Mouse (Mus musculus) liver, embryonic 13.5 days (tissue): ENCODE results near the gene Rock2. TPM values are rescaled to one million over a fixed set of nuclear protein-coding genes. Genes with fewer than 3 reads are reported as not detected.
A peak's percentile ranks its signal among the peaks of the same experiment; 100 is the strongest.
"Not testable (repeated sequence)": the region's sequence is repeated elsewhere in the genome, so short reads cannot be mapped to it uniquely, and the experiment has no call there.

Experiments used
- ATAC-seq: fragments of 200-750 bp; cut with Nextera tagmentation; 2 replicates; pipeline ENCODE4 v1.8.0; 2017; ENCODE audit warnings: low read depth, mild to moderate bottlenecking, moderate number of reproducible peaks, moderate library complexity
- DNase-seq: peaks from one replicate; pipeline ENCODE4 v3.0.0; 2022
- H3K27ac ChIP-seq: fragments of 300-500 bp; sonication (generic); 2 replicates; pipeline ENCODE4 v1.5.1; 2015; ENCODE audit warnings: moderate library complexity, mild to moderate bottlenecking, inconsistent platforms
- H3K27me3 ChIP-seq: fragments of 300-500 bp; sonication (generic); 2 replicates; pipeline ENCODE4 v1.6.1; 2015; ENCODE audit warnings: mild to moderate bottlenecking, inconsistent platforms
- H3K36me3 ChIP-seq: fragments of 300-500 bp; sonication (generic); 2 replicates; pipeline ENCODE4 v1.6.1; 2015; ENCODE audit warnings: mild to moderate bottlenecking, inconsistent platforms
- H3K4me1 ChIP-seq: fragments of 300-500 bp; sonication (generic); replicated peaks from 2 replicates; pipeline ENCODE4 v1.6.1; 2015; ENCODE audit warnings: inconsistent platforms
- H3K4me2 ChIP-seq: fragments of 300-500 bp; sonication (generic); 2 replicates; pipeline ENCODE4 v1.6.1; 2015; ENCODE audit warnings: inconsistent platforms, mild to moderate bottlenecking, moderate library complexity
- H3K4me3 ChIP-seq: fragments of 300-500 bp; sonication (generic); replicated peaks from 2 replicates; pipeline ENCODE4 v1.5.1; 2015; ENCODE audit warnings: mild to moderate bottlenecking, inconsistent platforms
- H3K9ac ChIP-seq: fragments of 300-500 bp; sonication (generic); 2 replicates; pipeline ENCODE4 v1.6.1; 2015; ENCODE audit warnings: mild to moderate bottlenecking, inconsistent platforms
- H3K9me3 ChIP-seq: fragments of 300-500 bp; sonication (generic); replicated peaks from 2 replicates; pipeline ENCODE4 v1.6.1; 2016; ENCODE audit warnings: inconsistent platforms
- WGBS: fragments of 180-500 bp; shearing (Covaris S2); methylation state at CpG from one replicate; pipeline ENCODE4 v1.1.7; 2015; ENCODE audit not compliant: insufficient replicate concordance; 5-methylcytosine and 5-hydroxymethylcytosine counted together
- polyA plus RNA-seq: library from polyadenylated mRNA; unstranded; fragments of >200 nt; fragmentation: Nextera tagmentation; extraction: Ambion mirVana; gene quantifications from 2 replicates; pipeline ENCODE4 v1.2.1, GENCODE M21; 2015

Rock2 gene
- polyA plus RNA-seq, 1 experiment from 2014 or later: 7.0 TPM

DNA sequence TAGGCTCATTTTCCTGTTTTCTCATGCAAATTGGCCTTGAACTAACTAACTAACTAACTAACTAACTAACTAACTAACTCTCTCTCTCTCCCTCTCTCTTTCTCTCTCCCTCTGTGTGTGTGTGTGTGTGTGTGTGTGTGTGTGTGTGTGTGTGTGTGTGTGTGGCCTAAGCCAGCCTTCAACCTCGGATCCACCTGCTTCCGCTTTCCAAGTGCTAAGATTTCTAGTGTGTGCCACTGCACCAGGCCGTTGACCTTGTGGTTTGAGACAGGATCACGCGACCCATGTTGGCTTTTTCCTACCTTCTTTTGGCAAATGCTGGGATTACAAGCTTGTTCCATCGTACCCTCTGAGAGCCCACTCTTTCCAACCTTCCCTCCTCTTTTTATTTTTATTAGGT lies 105.9 kb downstream of the Rock2 start:
- ATAC-seq (no peak), DNase-seq (no peak)
- WGBS: 50% methylated on average over 6 of the region's 6 CpGs
- Histone ChIP-seq H3K9ac (no peak overlapping the region), H3K36me3 (no peaks in the 10 kb centered on the region), H3K27me3 (peaks cover 32% of the 10 kb centered on the region), H3K4me1 (peaks cover 48% of the 10 kb centered on the region), H3K4me2 (peak overlapping the region; percentile 91), H3K4me3 (peak overlapping the region; percentile 74; the same call in 1 of the 2 replicates), H3K9me3 (no peaks in the 10 kb centered on the region), H3K27ac (peak overlapping the region; percentile 77)

GRCm38 (mm10) chr12:17001211-17001610 lies 106.5 kb downstream of the Rock2 start:
- Histone ChIP-seq H3K4me3 (no peak overlapping the region), H3K9me3 (no peaks in the 10 kb centered on the region), H3K27me3 (peaks cover 35% of the 10 kb centered on the region), H3K9ac (no peak overlapping the region), H3K4me2 (peak overlapping the region; percentile 91; the same call in 1 of the 2 replicates), H3K36me3 (no peaks in the 10 kb centered on the region), H3K4me1 (peaks cover 48% of the 10 kb centered on the region), H3K27ac (no peak overlapping the region)
- ATAC-seq (no peak), DNase-seq (no peak)
- 51% methylated on average over 4 of the region's 4 CpGs for WGBS

DNA sequence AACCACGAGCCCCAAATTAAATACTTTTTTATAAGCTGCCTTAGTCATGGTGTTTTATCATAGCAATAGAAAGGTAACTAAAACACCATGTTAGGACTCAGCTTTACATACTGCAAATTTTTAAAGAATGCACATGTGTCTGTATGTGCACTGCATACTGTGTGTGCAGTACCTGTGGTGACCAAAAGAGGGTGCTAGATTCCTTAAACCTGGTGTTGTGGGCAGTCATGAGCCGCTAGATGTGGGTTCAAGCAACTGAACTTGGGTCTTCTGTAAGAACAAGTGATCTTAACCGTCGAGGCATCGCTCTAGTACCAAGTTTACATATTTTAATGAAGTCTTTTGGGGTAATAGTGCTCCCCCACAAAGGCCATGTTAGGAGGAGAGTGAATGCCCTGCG lies 114.8 kb downstream of the Rock2 start:
- Histone ChIP-seq H3K9ac (no peak overlapping the region), H3K36me3 (no peaks in the 10 kb centered on the region), H3K27me3 (0 out of 2 replicates have a peak, but pooled peaks cover 6% of the 10 kb centered on the region), H3K27ac (no peak overlapping the region), H3K4me2 (no peak overlapping the region), H3K4me1 (peaks cover 7% of the 10 kb centered on the region), H3K9me3 (no peaks in the 10 kb centered on the region), H3K4me3 (no peak overlapping the region)
- DNase-seq (no peak), ATAC-seq (no peak)
- WGBS: 76% methylated on average over 6 of the region's 6 CpGs

DNA sequence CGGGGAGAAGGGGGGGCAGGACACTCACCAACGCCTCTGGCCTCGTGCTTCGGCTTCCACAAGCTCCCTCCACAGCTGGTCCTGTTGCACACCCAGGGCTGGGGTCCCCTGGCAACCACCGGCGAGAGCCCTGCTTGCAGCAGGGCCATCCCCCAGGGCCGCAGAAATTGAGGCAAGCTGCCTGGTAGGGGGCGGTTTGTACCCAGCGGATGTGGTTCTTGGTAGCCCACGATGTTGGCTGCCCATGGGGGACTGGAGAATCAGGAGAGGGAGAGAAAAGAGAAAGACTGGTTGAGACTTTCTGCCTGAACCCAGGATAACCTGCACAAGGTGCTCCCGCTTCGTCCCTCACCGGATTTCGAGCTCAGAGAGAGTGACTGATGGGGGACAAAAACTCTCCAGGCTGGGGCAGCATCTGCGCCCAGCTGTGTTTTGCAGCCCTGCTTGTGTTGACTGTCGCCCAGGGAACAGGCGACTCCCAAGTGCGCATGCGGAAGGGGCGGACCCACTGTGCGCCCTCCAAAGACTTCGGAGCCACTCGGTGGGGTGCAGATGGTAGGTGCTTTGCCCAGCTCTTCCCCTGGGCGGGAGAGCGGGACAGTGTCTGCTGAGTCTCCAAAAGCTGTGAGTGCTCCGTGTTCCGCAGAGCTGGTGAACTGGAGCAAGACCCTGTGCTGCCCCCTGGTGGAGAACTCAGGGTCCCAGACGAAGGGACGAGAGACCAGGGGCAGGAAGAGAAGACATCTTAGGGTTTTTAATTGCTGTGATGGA lies 116.6 kb downstream of the Rock2 start, which contains the start of gene 2410004P03Rik:
Gene 2410004P03Rik (minus strand): TSS at position 628 of the 771 bp plus-strand sequence.
- Histone ChIP-seq H3K4me3 (peak within 1 kb of the TSS; percentile 51), H3K36me3 (no peaks in the 10 kb centered on the region), H3K27ac (no peak within 1 kb of the TSS), H3K9me3 (no peaks in the 10 kb centered on the region), H3K27me3 (no peaks in the 10 kb centered on the region), H3K4me2 (peak within 1 kb of the TSS; percentile 64), H3K4me1 (peaks cover 7% of the 10 kb centered on the region), H3K9ac (peak within 1 kb of the TSS; percentile 34; the same call in 1 of the 2 replicates)
- peak; percentile 65 for DNase-seq
- ATAC-seq: peak; percentile 57
- WGBS: 7% methylated on average over 29 of the region's 29 CpGs

DNA sequence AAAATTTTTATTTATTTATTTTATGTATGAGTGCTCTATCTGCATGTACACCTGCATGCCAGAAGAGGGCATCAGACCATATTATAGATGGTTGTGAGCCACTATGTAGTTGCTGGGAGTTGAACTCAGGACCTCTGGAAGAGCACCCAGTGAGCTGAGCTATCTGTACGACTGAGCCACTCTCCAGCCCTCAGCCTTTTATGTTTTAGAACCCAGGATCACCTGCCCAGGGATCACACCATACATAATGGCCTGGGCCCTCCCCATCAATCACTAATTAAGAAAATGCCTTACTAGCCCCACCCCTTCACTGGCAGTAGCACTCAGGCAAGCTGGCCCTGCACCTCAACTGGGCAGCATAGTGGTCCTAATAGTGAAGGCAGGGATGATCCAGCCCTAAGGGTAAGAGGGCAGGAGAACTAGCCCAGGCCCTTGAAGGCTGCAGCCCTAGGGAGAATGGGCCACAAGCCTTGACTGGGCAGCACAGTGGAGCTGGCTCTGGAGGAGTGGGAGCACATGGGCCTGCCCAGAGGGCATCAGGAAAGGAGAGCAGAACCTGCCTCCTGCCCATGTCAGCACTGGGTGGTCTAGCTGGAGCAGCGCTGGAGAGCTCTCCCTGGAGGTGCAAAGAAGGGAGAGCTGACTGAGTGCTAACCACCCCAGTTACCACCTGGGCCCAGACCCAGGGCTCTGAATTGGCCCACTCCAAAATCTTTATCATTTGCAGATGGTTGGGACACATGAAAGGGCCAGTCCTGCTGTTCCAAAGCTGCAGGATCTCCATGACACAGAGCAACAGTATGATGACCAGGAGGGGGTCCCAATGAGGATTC lies 117.6 kb downstream of the Rock2 start:
- Histone ChIP-seq H3K9ac (no peak overlapping the region), H3K27ac (no peak overlapping the region), H3K9me3 (no peaks in the 10 kb centered on the region), H3K4me1 (peaks cover 7% of the 10 kb centered on the region), H3K4me2 (no peak overlapping the region), H3K36me3 (no peaks in the 10 kb centered on the region), H3K27me3 (no peaks in the 10 kb centered on the region), H3K4me3 (no peak overlapping the region)
- WGBS: 45% methylated on average over 2 of the region's 2 CpGs
- no peak for DNase-seq
- ATAC-seq: 0 out of 2 replicates have a peak, but pooled peaks have one; percentile 3

DNA sequence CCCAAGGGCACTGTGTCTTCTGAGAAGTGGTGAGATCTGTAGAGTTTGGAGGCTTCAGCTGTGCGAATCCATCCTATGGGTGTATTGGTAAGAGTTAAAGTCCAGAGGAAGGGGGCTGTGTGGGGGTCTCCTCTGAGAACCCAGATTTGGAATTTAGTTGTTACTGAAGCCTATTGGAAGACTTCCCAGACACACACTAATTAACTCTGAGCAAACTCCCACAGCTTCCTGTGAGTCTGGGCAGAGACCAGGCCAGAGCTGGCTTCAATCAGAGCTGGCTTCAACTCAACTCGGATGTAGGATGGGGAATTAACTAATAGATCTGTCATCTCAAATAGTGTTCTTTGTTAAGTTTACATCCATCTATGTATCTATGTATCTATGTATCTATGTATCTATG lies 121.0 kb downstream of the Rock2 start:
- no peaks in the 10 kb centered on the region for H3K27me3 ChIP-seq
- 67% methylated on average over 2 of the region's 2 CpGs for WGBS
- H3K9ac ChIP-seq: no peak overlapping the region
- ATAC-seq (no peak), DNase-seq (no peak)
- no peaks in the 10 kb centered on the region for H3K9me3 ChIP-seq
- H3K4me3 ChIP-seq: no peak overlapping the region
- no peak overlapping the region for H3K27ac ChIP-seq
- H3K36me3 ChIP-seq: no peaks in the 10 kb centered on the region
- H3K4me1 ChIP-seq: peaks cover 7% of the 10 kb centered on the region
- no peak overlapping the region for H3K4me2 ChIP-seq

DNA sequence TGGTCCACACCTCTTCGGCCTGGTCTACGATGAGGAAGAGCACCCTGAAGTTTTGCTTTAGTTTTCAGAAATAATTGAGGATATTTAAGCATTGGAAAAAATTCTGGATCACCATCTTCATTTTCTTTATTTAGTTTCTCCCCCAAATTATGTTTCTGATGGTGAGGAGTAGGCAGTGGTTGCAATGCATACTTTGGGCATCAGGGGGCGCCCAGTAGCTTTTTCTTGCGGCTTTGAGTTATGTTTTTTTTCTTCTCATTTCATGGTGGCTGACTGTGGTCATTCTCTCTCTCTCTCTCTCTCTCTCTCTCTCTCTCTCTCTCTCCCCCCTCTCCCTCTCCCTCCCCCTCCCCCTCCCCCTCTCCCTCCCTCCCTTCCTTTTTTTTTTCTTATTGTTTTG lies 123.8 kb downstream of the Rock2 start:
- Histone ChIP-seq H3K4me3 (no peak overlapping the region), H3K9ac (no peak overlapping the region), H3K9me3 (0 out of 2 replicates have a peak, but pooled peaks cover 2% of the 10 kb centered on the region), H3K27ac (no peak overlapping the region), H3K4me2 (no peak overlapping the region), H3K36me3 (no peaks in the 10 kb centered on the region), H3K27me3 (no peaks in the 10 kb centered on the region), H3K4me1 (no peaks in the 10 kb centered on the region)
- ATAC-seq: no peak
- no peak for DNase-seq
- whole genome bisulfite sequencing: 23% methylated on average over 4 of the region's 4 CpGs

GRCm38 (mm10) chr12:17021125-17021524 lies 126.4 kb downstream of the Rock2 start:
- H3K27ac ChIP-seq, H3K4me1 ChIP-seq, H3K9ac ChIP-seq, ATAC-seq, H3K9me3 ChIP-seq, H3K4me2 ChIP-seq, DNase-seq, H3K27me3 ChIP-seq, H3K4me3 ChIP-seq, H3K36me3 ChIP-seq: not testable (repeated sequence)
- WGBS: 52% methylated on average over 4 of the region's 4 CpGs

DNA sequence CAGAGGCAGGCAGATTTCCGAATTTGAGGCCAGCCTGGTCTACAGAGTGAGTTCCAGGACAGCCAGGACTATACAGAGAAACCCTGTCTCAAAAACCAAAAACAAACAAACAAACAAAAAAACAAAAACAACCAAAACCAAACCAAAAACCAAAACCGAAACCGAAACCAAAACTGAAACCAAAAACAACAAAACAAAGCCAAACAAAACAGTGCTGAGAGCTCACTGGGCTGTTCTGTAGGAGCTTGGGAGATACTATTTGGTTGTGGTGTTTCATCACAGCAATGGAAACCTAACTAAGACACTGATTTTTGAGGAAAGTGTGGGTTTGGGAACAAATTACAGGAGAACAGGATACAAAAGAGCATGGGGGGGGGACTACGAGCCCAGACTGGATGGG lies 127.5 kb downstream of the Rock2 start:
- H3K4me2 ChIP-seq: no peak overlapping the region
- H3K27ac ChIP-seq: no peak overlapping the region
- no peaks in the 10 kb centered on the region for H3K27me3 ChIP-seq
- ATAC-seq (no peak), DNase-seq (no peak)
- H3K36me3 ChIP-seq: no peaks in the 10 kb centered on the region
- H3K9ac ChIP-seq: no peak overlapping the region
- no peak overlapping the region for H3K4me3 ChIP-seq
- H3K4me1 ChIP-seq: no peaks in the 10 kb centered on the region
- 65% methylated on average over 4 of the region's 4 CpGs for WGBS
- 0 out of 2 replicates have a peak, but pooled peaks cover 4% of the 10 kb centered on the region for H3K9me3 ChIP-seq

GRCm38 (mm10) chr12:17024554-17025110 lies 129.9 kb downstream of the Rock2 start:
- Histone ChIP-seq H3K4me1 (no peaks in the 10 kb centered on the region), H3K36me3 (no peaks in the 10 kb centered on the region), H3K27ac (no peak overlapping the region), H3K27me3 (no peaks in the 10 kb centered on the region), H3K4me3 (no peak overlapping the region), H3K9me3 (0 out of 2 replicates have a peak, but pooled peaks cover 4% of the 10 kb centered on the region), H3K4me2 (no peak overlapping the region), H3K9ac (no peak overlapping the region)
- 75% methylated on average over 6 of the region's 6 CpGs for WGBS
- DNase-seq: no peak
- no peak for ATAC-seq
